Mouse (Mus musculus) MEL (cell line): ENCODE data around the gene Olfr1224-ps1. TPM values are rescaled to one million over a fixed set of nuclear protein-coding genes. Genes with fewer than 3 reads are reported as not detected.
"Not testable (repeated sequence)": the region's sequence is repeated elsewhere in the genome, so short reads cannot be mapped to it uniquely, and the experiment has no call there.

Source experiments
- DNase-seq: peaks from one replicate; pipeline ENCODE4 v3.0.0; 2011; ENCODE audit warnings: low read depth, low spot score
- H3K27ac ChIP-seq: 2 replicates; pipeline ENCODE4 v1.5.1; 2012; ENCODE audit warnings: low read depth, mild to moderate bottlenecking, control low read depth, low read length, moderate library complexity; ENCODE audit not compliant: control insufficient read depth
- H3K27me3 ChIP-seq, 2 experiments: fragments of 150-350 bp in 1 of 2; sonication (generic) in 1 of 2; 2 replicates each; pipeline ENCODE4 v1.6.1; 2012; ENCODE audit warnings: low read length in 2 of 2, mild to moderate bottlenecking in 2 of 2, improper control_type of control experiment in 1 of 2, moderate library complexity in 1 of 2; ENCODE audit not compliant: insufficient read depth in 2 of 2, control insufficient read depth in 1 of 2
- H3K36me3 ChIP-seq, 2 experiments: 2 replicates each; pipeline ENCODE4 v1.6.1; 2012 to 2014; ENCODE audit warnings: low read length in 2 of 2, improper control_type of control experiment in 1 of 2, inconsistent platforms in 1 of 2, mild to moderate bottlenecking in 1 of 2; ENCODE audit not compliant: insufficient read depth in 2 of 2, control insufficient read depth in 1 of 2
- H3K4me1 ChIP-seq, 2 experiments: fragments of 150-350 bp in 1 of 2; sonication (generic) in 1 of 2; 2 replicates each; pipeline ENCODE4 v1.6.1; 2012; ENCODE audit warnings: low read length in 2 of 2, improper control_type of control experiment in 1 of 2, mild to moderate bottlenecking in 1 of 2; ENCODE audit not compliant: insufficient read depth in 2 of 2, control insufficient read depth in 1 of 2
- H3K4me3 ChIP-seq, 2 experiments: fragments of 150-350 bp in 1 of 2; sonication (generic) in 1 of 2; 2 replicates each; pipeline ENCODE4 v1.5.1; 2012; ENCODE audit warnings: low read depth in 2 of 2, low read length in 2 of 2, mild to moderate bottlenecking in 2 of 2, moderate library complexity in 2 of 2, control low read depth in 1 of 2, improper control_type of control experiment in 1 of 2; ENCODE audit not compliant: control insufficient read depth in 1 of 2, insufficient read depth in 1 of 2
- H3K79me2 ChIP-seq: 2 replicates; pipeline ENCODE4 v1.6.1; 2012; ENCODE audit warnings: mild to moderate bottlenecking, low read length, moderate library complexity; ENCODE audit not compliant: control insufficient read depth, poor library complexity, insufficient read depth
- H3K9ac ChIP-seq: 2 replicates; pipeline ENCODE4 v1.6.1; 2012; ENCODE audit warnings: low read depth, mild to moderate bottlenecking, control low read depth, low read length, moderate library complexity; ENCODE audit not compliant: control insufficient read depth, poor library complexity, severe bottlenecking
- H3K9me3 ChIP-seq: fragments of 150-350 bp; sonication (generic); replicated peaks from 2 replicates; pipeline ENCODE4 v1.6.1; 2012; ENCODE audit warnings: mild to moderate bottlenecking, low read length, improper control_type of control experiment, moderate library complexity; ENCODE audit not compliant: insufficient read depth
- CHD1 ChIP-seq: IDR thresholded peaks from 2 replicates; pipeline ENCODE4 v1.6.1; 2012; ENCODE audit warnings: low read depth, mild to moderate bottlenecking, inconsistent platforms, low read length, improper control_type of control experiment
- ELF1 ChIP-seq: IDR thresholded peaks from 2 replicates; pipeline ENCODE4 v1.6.1; 2014; ENCODE audit warnings: low read depth, mild to moderate bottlenecking, inconsistent platforms, low read length, improper control_type of control experiment, moderate library complexity
- EP300 ChIP-seq, 2 experiments: IDR thresholded peaks; 2 replicates each; pipeline ENCODE4 v1.6.1; 2011; ENCODE audit warnings: improper control_type of control experiment in 2 of 2, low read length in 2 of 2, low read depth in 1 of 2, mild to moderate bottlenecking in 1 of 2
- GATA1 ChIP-seq: IDR thresholded peaks from 2 replicates; pipeline ENCODE4 v1.6.1; 2011; ENCODE audit warnings: low read depth, low read length, improper control_type of control experiment
- KAT2A ChIP-seq: conservative IDR thresholded peaks from 2 replicates; pipeline ENCODE4 v1.6.1; 2012; ENCODE audit warnings: low read depth, low read length, improper control_type of control experiment, inconsistent platforms
- MAFK ChIP-seq: IDR thresholded peaks from 2 replicates; pipeline ENCODE4 v1.6.1; 2011; ENCODE audit warnings: low read depth, mild to moderate bottlenecking, low read length, improper control_type of control experiment, borderline replicate concordance
- MAX ChIP-seq: IDR thresholded peaks from 2 replicates; pipeline ENCODE4 v1.6.1; 2011; ENCODE audit warnings: low read length, improper control_type of control experiment
- MEF2A ChIP-seq: IDR thresholded peaks from 2 replicates; pipeline ENCODE4 v1.6.1; 2014; ENCODE audit warnings: low read depth, mild to moderate bottlenecking, inconsistent platforms, low read length, improper control_type of control experiment; ENCODE audit not compliant: poor library complexity, insufficient replicate concordance, severe bottlenecking; ENCODE audit errors: extremely low read depth
- MXI1 ChIP-seq: IDR thresholded peaks from 2 replicates; pipeline ENCODE4 v1.6.1; 2011; ENCODE audit warnings: mild to moderate bottlenecking, low read depth, low read length, improper control_type of control experiment
- NELFE ChIP-seq: IDR thresholded peaks from 2 replicates; pipeline ENCODE4 v1.6.1; 2011; ENCODE audit warnings: low read depth, low read length, improper control_type of control experiment
- POLR2A ChIP-seq, 2 experiments: IDR thresholded peaks; 2 replicates each; pipeline ENCODE4 v1.6.1; 2011 to 2012; ENCODE audit warnings: low read length in 2 of 2, mild to moderate bottlenecking in 2 of 2, control low read depth in 1 of 2, improper control_type of control experiment in 1 of 2, low read depth in 1 of 2, moderate library complexity in 1 of 2; ENCODE audit not compliant: control insufficient read depth in 1 of 2, insufficient read depth in 1 of 2, poor library complexity in 1 of 2
- POLR2AphosphoS2 ChIP-seq: IDR thresholded peaks from 2 replicates; pipeline ENCODE4 v1.6.1; 2011; ENCODE audit warnings: low read length, improper control_type of control experiment
- POLR2AphosphoS5 ChIP-seq: IDR thresholded peaks from 2 replicates; pipeline ENCODE4 v1.6.1; 2012; ENCODE audit warnings: low read depth, borderline replicate concordance, mild to moderate bottlenecking, inconsistent platforms, low read length, moderate library complexity, mixed read lengths
- RCOR1 ChIP-seq: IDR thresholded peaks from 2 replicates; pipeline ENCODE4 v1.6.1; 2012; ENCODE audit warnings: low read depth, mild to moderate bottlenecking, inconsistent platforms, low read length, improper control_type of control experiment
- SIN3A ChIP-seq: IDR thresholded peaks from 2 replicates; pipeline ENCODE4 v1.6.1; 2012; ENCODE audit warnings: low read length, improper control_type of control experiment, inconsistent platforms
- TAL1 ChIP-seq: IDR thresholded peaks from 2 replicates; pipeline ENCODE4 v1.6.1; 2012; ENCODE audit warnings: mild to moderate bottlenecking, inconsistent platforms, low read length, moderate library complexity, mixed read lengths
- TCF12 ChIP-seq: IDR thresholded peaks from 2 replicates; pipeline ENCODE4 v1.6.1; 2014; ENCODE audit warnings: low read depth, mild to moderate bottlenecking, inconsistent platforms, low read length, improper control_type of control experiment, moderate library complexity
- USF1 ChIP-seq: IDR thresholded peaks from 2 replicates; pipeline ENCODE4 v1.6.1; 2014; ENCODE audit warnings: low read depth, mild to moderate bottlenecking, inconsistent platforms, low read length, improper control_type of control experiment, moderate library complexity
- ZKSCAN1 ChIP-seq: IDR thresholded peaks from 2 replicates; pipeline ENCODE4 v1.6.1; 2012; ENCODE audit warnings: low read depth, mild to moderate bottlenecking, inconsistent platforms, low read length, improper control_type of control experiment, moderate library complexity
- ZNF384 ChIP-seq: IDR thresholded peaks from 2 replicates; pipeline ENCODE4 v1.6.1; 2012; ENCODE audit warnings: low read depth, mild to moderate bottlenecking, inconsistent platforms, low read length, improper control_type of control experiment
- polyA plus RNA-seq, 2 experiments: library from polyadenylated mRNA; stranded (reverse) in 1 of 2; unstranded in 1 of 2; fragments of >175 nt in 1 of 2; fragments of >200 nt in 1 of 2; gene quantifications; 2 replicates each; pipeline versions ENCODE4 v1.2.1 to v1.2.4; 2012; ENCODE audit warnings: low replicate concordance in 2 of 2, low read depth in 1 of 2; ENCODE audit not compliant: insufficient read length in 2 of 2, insufficient read depth in 1 of 2, missing spikeins in 1 of 2
- total RNA-seq: library from RNA; depleted of rRNA; stranded (reverse); fragments of 300-350 nt; gene quantifications from 2 replicates; pipeline ENCODE4 v1.2.3, GENCODE M21; 2012

Gene Olfr1224-ps1
- total and polyA plus RNA-seq, 3 experiments = not detected

DNA sequence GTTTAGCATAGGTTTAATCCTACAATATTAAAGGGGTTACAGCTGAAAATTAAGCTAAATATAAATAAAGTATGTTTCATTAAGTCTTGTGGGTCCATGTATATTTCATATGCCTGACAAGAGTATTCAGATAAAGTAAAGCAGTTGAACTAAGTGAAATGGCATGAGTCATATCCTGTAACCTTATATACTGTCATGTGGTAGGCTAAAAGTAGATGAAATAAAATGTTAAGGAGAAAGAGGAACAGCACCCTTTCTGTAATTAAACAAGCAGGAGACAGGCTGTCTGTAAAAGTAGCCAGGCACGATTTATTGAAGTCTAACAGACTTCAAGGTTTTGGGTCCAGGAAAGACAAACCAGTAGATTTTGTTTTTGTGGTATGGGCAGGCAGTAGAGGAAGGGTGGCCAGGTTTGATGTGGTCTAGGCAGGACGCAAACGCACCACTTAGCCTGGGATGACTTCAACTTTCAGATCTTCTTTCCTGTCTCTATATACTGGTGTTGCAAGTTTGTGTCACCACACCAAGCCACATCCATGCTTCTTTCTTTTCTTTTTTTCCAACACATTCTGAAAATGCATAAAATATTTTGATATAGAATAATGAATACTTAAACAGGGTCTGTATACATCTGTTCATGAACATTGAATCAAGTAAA lies 32.6 kb upstream of the Olfr1224-ps1 start (continued):
- TF ChIP-seq POLR2AphosphoS2 = no peak
- TF ChIP-seq GATA1 = peak; percentile 47; the same call in 1 of the 2 replicates
- no peak for TF ChIP-seq POLR2A (IDR thresholded peaks at IDR 0.05; ENCODE audit: control insufficient read depth in 1 of 2, insufficient read depth in 1 of 2, low read depth in 1 of 2, low read length in 2 of 2, poor library complexity in 1 of 2)
- TF ChIP-seq, all 39 proteins: peak for 8

DNA sequence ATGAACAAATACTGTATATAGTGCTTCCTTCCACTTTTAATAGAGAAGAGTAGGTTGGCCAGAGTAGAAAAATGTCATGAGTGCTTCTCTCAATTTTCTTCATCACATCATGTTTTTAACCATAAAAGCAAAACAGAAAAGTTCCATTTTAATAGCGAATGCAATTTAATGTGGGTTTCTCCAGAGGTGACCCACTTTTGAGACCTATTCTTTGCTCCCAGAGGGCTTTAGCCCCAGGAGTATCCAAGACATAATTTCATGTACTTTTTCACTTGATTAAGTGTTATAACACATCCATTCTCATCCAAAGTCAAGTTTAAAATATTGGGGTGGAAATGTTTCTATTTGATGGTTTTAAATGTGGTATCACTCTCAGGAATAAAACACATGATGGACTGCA lies 10.7 kb upstream of the Olfr1224-ps1 start, which contains the start of gene Olfr1225:
Gene Olfr1225, minus strand, starts transcription at position 101 of the 400 bp plus-strand sequence.
- no peak for DNase-seq
- Histone ChIP-seq H3K9ac (no peak within 1 kb of the TSS), H3K36me3 (no peaks in the 10 kb centered on the region), H3K4me3 (no peak within 1 kb of the TSS), H3K79me2 (no peaks in the 10 kb centered on the region), H3K27me3 (no peaks in the 10 kb centered on the region), H3K9me3 (no peaks in the 10 kb centered on the region), H3K27ac (no peak within 1 kb of the TSS), H3K4me1 (no peaks in the 10 kb centered on the region)
- TF ChIP-seq POLR2AphosphoS5 = no peak

DNA sequence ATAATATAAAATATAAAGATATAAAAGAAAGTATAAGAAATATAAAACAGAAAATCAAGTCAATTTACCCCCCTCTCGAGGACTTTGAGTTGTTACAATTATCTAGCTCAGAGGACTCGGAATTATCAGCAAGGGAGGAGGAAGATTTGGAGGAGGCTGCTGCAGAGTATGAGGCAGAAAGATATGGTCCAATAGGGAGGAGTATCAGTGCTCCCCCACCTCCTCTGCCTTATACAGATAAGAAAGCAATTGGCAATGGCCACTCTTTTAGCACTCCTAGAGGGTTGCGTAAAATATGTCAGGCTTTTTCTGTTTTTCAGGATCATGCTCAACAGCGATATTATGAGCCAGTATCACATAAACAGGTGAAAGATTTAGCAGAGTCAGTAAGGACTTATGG lies 820 bp upstream of the Olfr1224-ps1 start:
- not testable (repeated sequence) for H3K9ac ChIP-seq, H3K4me1 ChIP-seq, H3K27me3 ChIP-seq, H3K79me2 ChIP-seq, H3K27ac ChIP-seq, H3K36me3 ChIP-seq, H3K4me3 ChIP-seq, H3K9me3 ChIP-seq
- DNase-seq = peak; percentile 16
- TF ChIP-seq RCOR1 (0 out of 2 replicates have a peak, but pooled peaks have one; percentile 13), GATA1 (peak; percentile 58), TCF12 (peak; percentile 74; the same call in 1 of the 2 replicates), EP300 (IDR thresholded peaks at IDR 0.05; ENCODE audit: low read depth in 1 of 2, low read length in 2 of 2) (peak; percentile 33 to 56; a peak in 1 of 4 replicates)

DNA sequence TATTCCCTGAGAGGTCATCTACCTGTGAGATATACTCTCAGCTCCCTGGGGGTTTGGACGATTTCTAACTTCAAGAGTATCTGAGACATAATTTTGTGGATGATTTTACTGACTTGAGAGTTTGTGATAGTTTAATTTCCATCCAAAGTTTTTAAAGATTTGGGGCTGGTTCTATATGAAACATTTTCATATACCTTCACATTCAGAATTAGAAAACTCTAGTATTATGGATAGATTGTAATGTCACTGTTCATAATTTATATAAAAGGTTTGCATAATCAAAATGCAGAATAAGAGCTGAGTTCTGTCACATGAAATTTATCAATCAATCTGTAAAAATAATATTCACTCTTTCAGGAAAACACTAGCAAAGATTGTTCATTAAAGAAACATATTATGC lies 12.4 kb downstream of the Olfr1224-ps1 start, which contains the start of gene Olfr1223:
Gene Olfr1223, minus strand, starts transcription at position 101 of the 400 bp plus-strand sequence.
- Histone ChIP-seq H3K4me3 (no peak within 1 kb of the TSS), H3K9me3 (no peaks in the 10 kb centered on the region), H3K79me2 (no peaks in the 10 kb centered on the region), H3K36me3 (no peaks in the 10 kb centered on the region), H3K4me1 (no peaks in the 10 kb centered on the region), H3K27ac (no peak within 1 kb of the TSS), H3K27me3 (no peaks in the 10 kb centered on the region), H3K9ac (no peak within 1 kb of the TSS)
- TF ChIP-seq USF1 (no peak), MAX (no peak), ELF1 (no peak), GATA1 (no peak), TCF12 (no peak), POLR2A (IDR thresholded peaks at IDR 0.05; ENCODE audit: control insufficient read depth in 1 of 2, insufficient read depth in 1 of 2, low read depth in 1 of 2, low read length in 2 of 2, poor library complexity in 1 of 2) (no peak), EP300 (IDR thresholded peaks at IDR 0.05; ENCODE audit: low read depth in 1 of 2, low read length in 2 of 2) (no peak), MEF2A (no peak), CHD1 (no peak), MXI1 (no peak), KAT2A (no peak), ZKSCAN1 (no peak), SIN3A (no peak), ZNF384 (no peak), MAFK (no peak), NELFE (no peak), RCOR1 (no peak), TAL1 (no peak)
- no peak for DNase-seq
